Mouse (Mus musculus): ENCODE measurements around the gene Ankub1. TPM values are rescaled to one million over a fixed set of nuclear protein-coding genes. Genes with fewer than 3 reads are reported as not detected.

Ankub1 gene
- polyA plus RNA-seq, 1 experiment, result not detected

- DNase-seq (ENCODE audit: low read depth, low spot score), result peak; percentile 62
- WGBS, result under 1% methylated on average over 42 of the region's 42 CpGs
Measured at GRCm38 (mm10) chr3:57651231-57651864, 41.3 kb downstream of the Ankub1 start, which contains the start of gene Commd2. Commd2 (minus strand) TSS chr3:57651715.

GRCm38 (mm10) chr3:57643191-57643590, 49.4 kb downstream of the Ankub1 start:
- 97% methylated on average over 6 of the region's 6 CpGs for WGBS
- no peak for DNase-seq (ENCODE audit: low read depth, low spot score)

- DNase-seq (ENCODE audit: low read depth, low spot score), result no peak
- WGBS, result 47% methylated on average over 6 of the region's 6 CpGs
Measured at GRCm38 (mm10) chr3:57637596-57637995, 55.0 kb downstream of the Ankub1 start.

GRCm38 (mm10) chr3:57634763-57635487, 57.7 kb downstream of the Ankub1 start:
- WGBS, result 78% methylated on average over 3 of the region's 3 CpGs
- DNase-seq (ENCODE audit: low read depth, low spot score), result no peak

GRCm38 (mm10) chr3:57626954-57627513, 65.6 kb downstream of the Ankub1 start:
- DNase-seq (ENCODE audit: low read depth, low spot score), result no peak

GRCm38 (mm10) chr3:57625275-57625997, 67.2 kb downstream of the Ankub1 start:
- DNase-seq (ENCODE audit: low read depth, low spot score), result peak; percentile 51
- WGBS, result 31% methylated on average over 21 of the region's 21 CpGs

More at GRCm38 (mm10) chr3:57626954-57627513, 65.6 kb downstream of the Ankub1 start:
- WGBS, result 47% methylated on average over 11 of the region's 11 CpGs

GRCm38 (mm10) chr3:57619718-57620117, 72.9 kb downstream of the Ankub1 start:
- 72% methylated on average over 4 of the region's 4 CpGs for WGBS
- no peak for DNase-seq (ENCODE audit: low read depth, low spot score)

GRCm38 (mm10) chr3:57615652-57616051, 76.9 kb downstream of the Ankub1 start:
- 89% methylated on average over 4 of the region's 4 CpGs for WGBS

GRCm38 (mm10) chr3:57612430-57612997, 80.1 kb downstream of the Ankub1 start:
- no peak for DNase-seq (ENCODE audit: low read depth, low spot score)
- WGBS, result 45% methylated on average over 3 of the region's 3 CpGs

More at GRCm38 (mm10) chr3:57615652-57616051, 76.9 kb downstream of the Ankub1 start:
- DNase-seq (ENCODE audit: low read depth, low spot score), result no peak

GRCm38 (mm10) chr3:57611776-57612175, 80.8 kb downstream of the Ankub1 start:
- no peak for DNase-seq (ENCODE audit: low read depth, low spot score)
- 59% methylated on average over 7 of the region's 7 CpGs for WGBS

Other genes starting within 250 kb of the Ankub1 start
- gene Wwtr1, start 116.9 kb downstream of the Ankub1 start, polyA plus RNA-seq (2012; rRNA removed), result 4.0 and 7.9 TPM in 2 replicates
- 21.8 and 22.4 TPM in 2 replicates for gene Commd2, start 41.1 kb downstream of the Ankub1 start, polyA plus RNA-seq (2012; rRNA removed)
- 19.9 and 33.8 TPM in 2 replicates for gene Rnf13, start 43.3 kb upstream of the Ankub1 start, polyA plus RNA-seq (2012; rRNA removed)
- 2.2 and 4.0 TPM in 2 replicates for gene Pfn2, start 155.3 kb upstream of the Ankub1 start, polyA plus RNA-seq (2012; rRNA removed)

Data from large intestine, adult 2 months (tissue).